Mouse (Mus musculus): ENCODE data around the gene Clvs2. TPM values are rescaled to one million over a fixed set of nuclear protein-coding genes. Genes with fewer than 3 reads are reported as not detected.

Gene Clvs2
- polyA plus RNA-seq, 1 experiment from 2014 or later: not detected

Other genes with a start within 250 kb of the Clvs2 start
- gene Sult3a2, start 161.9 kb upstream of the Clvs2 start, polyA plus RNA-seq (2015; fragmentation: Nextera tagmentation; extraction: Ambion mirVana): not detected in 2 replicates
- gene Sult3a1, start 233.0 kb upstream of the Clvs2 start, polyA plus RNA-seq (2015; fragmentation: Nextera tagmentation; extraction: Ambion mirVana): not detected in 2 replicates

Measured in liver, embryonic 13.5 days (tissue).